In genomic region chr17:36973271-36973787, GRCm38 (mm10) we compare ENCODE assay signal across 29 mouse cellular contexts. TPM values are rescaled to one million over a fixed set of nuclear protein-coding genes. Genes with fewer than 3 reads are reported as not detected.
A peak's percentile ranks its signal among the peaks of the same experiment; 100 is the strongest.
DNase-seq lines count a peak whose midpoint lies in the region; TF ChIP-seq lines count a peak whose summit lies in the region.
"Had no signal": no experiment of that assay in that cellular context is flagged by ENCODE, and none has a peak within 500 bp of the region (broad histone marks: within the 10 kb centered on the region; RNA-seq: fewer than 3 reads in every experiment).

No protein-coding gene starts in this region.

- H3K4me3 ChIP-seq in ES-Bruce4 (ENCODE audit: low read depth, low read length) (no peak overlapping the region), ES-E14 (ENCODE audit: insufficient read depth in 1 of 2, low read depth in 1 of 2, low read length in 2 of 2, poor library complexity in 1 of 2, severe bottlenecking in 1 of 2) (no peak overlapping the region)
- H3K4me3 ChIP-seq: embryonic facial prominence, embryonic 13.5 days; embryonic facial prominence, embryonic 15.5 days; erythroblast, embryonic 14.5 days; forebrain, embryonic 10.5 days; forebrain, embryonic 13.5 days; forebrain, embryonic 15.5 days had no signal

- TF ChIP-seq EP300 in ES-Bruce4 (IDR thresholded peaks at IDR 0.05; ENCODE audit: insufficient read depth, low read depth, low read length): peak; percentile 96

- peak overlapping the region; percentile 99 for H3K27ac ChIP-seq in ES-Bruce4 (ENCODE audit: insufficient read depth, low read length)
- H3K27ac ChIP-seq in ES-E14 (ENCODE audit: insufficient read depth, low read depth, low read length, poor library complexity, severe bottlenecking): peak overlapping the region; percentile 100
- H3K27ac ChIP-seq: embryonic facial prominence, embryonic 13.5 days; embryonic facial prominence, embryonic 15.5 days; forebrain, embryonic 10.5 days; forebrain, embryonic 13.5 days; forebrain, embryonic 15.5 days had no signal

- H3K27me3 ChIP-seq in ES-Bruce4 (ENCODE audit: control insufficient read depth, insufficient read depth, low read length, poor library complexity, severe bottlenecking): no peaks in the 10 kb centered on the region
- H3K27me3 ChIP-seq: embryonic facial prominence, embryonic 13.5 days; embryonic facial prominence, embryonic 15.5 days; forebrain, embryonic 13.5 days; forebrain, embryonic 15.5 days had no signal

- H3K9me3 ChIP-seq in ES-Bruce4 (replicated peaks; ENCODE audit: control insufficient read depth, insufficient read depth, low read length, poor library complexity, severe bottlenecking) (no peaks in the 10 kb centered on the region), ES-E14 (ENCODE audit: control insufficient read depth, insufficient read depth, low read depth, low read length) (no peaks in the 10 kb centered on the region)
- H3K9me3 ChIP-seq: embryonic facial prominence, embryonic 13.5 days; embryonic facial prominence, embryonic 15.5 days; forebrain, embryonic 10.5 days; forebrain, embryonic 13.5 days; forebrain, embryonic 15.5 days had no signal

- TF ChIP-seq POLR2A in ES-Bruce4 (IDR thresholded peaks at IDR 0.05; ENCODE audit: insufficient read depth, low read length): no peak

- in situ Hi-C loops in ES-E14 (cut with MboI; ENCODE audit: low sequenced_read_pairs in 2 of 2, unreplicated experiment in 2 of 2): no loop called here

- no peak for TF ChIP-seq CTCF in ES-Bruce4 (IDR thresholded peaks at IDR 0.05; ENCODE audit: low read depth, low read length)

- DNase-seq in 3134 (ENCODE audit: extremely low read depth, insufficient read length, low spot score): peak; percentile 66
- DNase-seq in ES-E14 (ENCODE audit: low read depth, low spot score): peak; percentile 74
- DNase-seq in ZHBTc4 (ENCODE audit: low read depth, low spot score): peak; percentile 96
- DNase-seq in kidney, postnatal 10 days: no peak
- no peak for DNase-seq in adipocyte (ENCODE audit: low spot score)
- DNase-seq in retina, embryonic 14.5 days (ENCODE audit: low spot score): no peak
- DNase-seq: adrenal gland, postnatal 10 days; adrenal gland, postnatal 25 days; cerebellum, adult 11 months; cerebellum, adult 18-20 months; cerebellum, adult 8-10 months; cerebellum, adult 9-11 months; cerebellum, postnatal 14 days; cerebellum, postnatal 36 days; embryo, embryonic 11 days; forebrain, postnatal 0 days had no signal

- peak overlapping the region; percentile 79 for H3K9ac ChIP-seq in ES-Bruce4 (ENCODE audit: low read depth, poor library complexity, severe bottlenecking)
- peak overlapping the region; percentile 84; the same call in 1 of the 2 replicates for H3K9ac ChIP-seq in ES-E14 (ENCODE audit: insufficient read depth, low read depth, low read length, poor library complexity, severe bottlenecking)
- H3K9ac ChIP-seq: embryonic facial prominence, embryonic 13.5 days; embryonic facial prominence, embryonic 15.5 days; forebrain, embryonic 13.5 days; forebrain, embryonic 15.5 days; forebrain, postnatal 0 days had no signal

- H3K36me3 ChIP-seq in ES-Bruce4 (ENCODE audit: control insufficient read depth, insufficient read depth, low read length, poor library complexity, severe bottlenecking): peaks cover 7% of the 10 kb centered on the region
- H3K36me3 ChIP-seq in ES-E14 (ENCODE audit: control insufficient read depth, insufficient read depth, low read length, poor library complexity, severe bottlenecking): peaks cover 6% of the 10 kb centered on the region
- H3K36me3 ChIP-seq: embryonic facial prominence, embryonic 13.5 days; embryonic facial prominence, embryonic 15.5 days; forebrain, embryonic 10.5 days; forebrain, embryonic 15.5 days had no signal

- H3K4me1 ChIP-seq in ES-Bruce4 (ENCODE audit: control insufficient read depth, insufficient read depth, low read length) (peaks cover 8% of the 10 kb centered on the region), ES-E14 (ENCODE audit: control insufficient read depth in 2 of 2, insufficient read depth in 2 of 2, low read length in 2 of 2, poor library complexity in 1 of 2) (peaks cover 37 to 44% of the 10 kb centered on the region in 2 experiments)
- H3K4me1 ChIP-seq: embryonic facial prominence, embryonic 13.5 days; embryonic facial prominence, embryonic 15.5 days; forebrain, embryonic 10.5 days; forebrain, embryonic 13.5 days; forebrain, embryonic 15.5 days had no signal

TF ChIP-seq in ES-E14, 5 proteins besides CTCF, POLR2A, EP300 and RAD21:
- TF ChIP-seq MAFK (IDR thresholded peaks at IDR 0.05; ENCODE audit: insufficient read depth, low read depth, low read length): no peak
- TF ChIP-seq CHD2 (IDR thresholded peaks at IDR 0.05; ENCODE audit: low read depth, low read length): 0 out of 2 replicates have a peak, but pooled peaks have one; percentile 29
- peak; percentile 98 for TF ChIP-seq ZNF384 (IDR thresholded peaks at IDR 0.05; ENCODE audit: low read depth, low read length)
TF ChIP-seq in ES-E14: peak in this region for 2.

RNA-seq across cellular contexts. Expression of gene 2410137M14Rik, which starts 7.7 kb away (rescaled TPM):
- polyA plus RNA-seq in ES-Bruce4 (2011; ENCODE audit: insufficient read depth, insufficient read length, low read depth, missing spikeins): 2.9 and 4.7 TPM in 2 replicates
- total RNA-seq in ES-E14 (2012; rRNA removed): 14.8 and 16.9 TPM in 2 replicates
- total RNA-seq: adrenal gland, adult 18-20 months; adrenal gland, postnatal 10 days; adrenal gland, postnatal 25 days; adrenal gland, postnatal 4 days; common myeloid progenitor, adult 5-6 weeks; MEL had no signal
- polyA plus RNA-seq: C2C12; embryonic facial prominence, embryonic 11.5 days; embryonic facial prominence, embryonic 13.5 days; embryonic facial prominence, embryonic 15.5 days; erythroblast, embryonic 14.5 days; forebrain, embryonic 10.5 days; forebrain, embryonic 15.5 days had no signal

RNA-seq across cellular contexts. Expression of gene Znrd1as, which starts 14.9 kb away (rescaled TPM):
- polyA plus RNA-seq in ES-Bruce4 (2011; ENCODE audit: insufficient read depth, insufficient read length, low read depth, missing spikeins): 29.6 and 30.5 TPM in 2 replicates
- total RNA-seq in ES-E14 (2012; rRNA removed): 13.8 and 15.1 TPM in 2 replicates

RNA-seq across cellular contexts. Expression of gene Znrd1, which starts 15.0 kb away (rescaled TPM):
- polyA plus RNA-seq in ES-Bruce4 (2011; ENCODE audit: insufficient read depth, insufficient read length, low read depth, missing spikeins): 71.7 and 79.6 TPM in 2 replicates
- 74.5 and 81.0 TPM in 2 replicates for total RNA-seq in ES-E14 (2012; rRNA removed)

RNA-seq across cellular contexts. Expression of gene H2-M5, which starts 16.0 kb away (rescaled TPM):
- 12.6 and 13.2 TPM in 2 replicates for polyA plus RNA-seq in ES-Bruce4 (2011; ENCODE audit: insufficient read depth, insufficient read length, low read depth, missing spikeins)
- total RNA-seq in ES-E14 (2012; rRNA removed): 49.4 and 55.4 TPM in 2 replicates
- total RNA-seq: adrenal gland, adult 18-20 months; adrenal gland, postnatal 10 days; adrenal gland, postnatal 25 days; common myeloid progenitor, adult 5-6 weeks; MEL had no signal
- polyA plus RNA-seq: erythroblast, embryonic 14.5 days had no signal

RNA-seq across cellular contexts. Expression of gene Ppp1r11, which starts 21.8 kb away (rescaled TPM):
- polyA plus RNA-seq in ES-Bruce4 (2011; ENCODE audit: insufficient read depth, insufficient read length, low read depth, missing spikeins): 67.3 and 68.8 TPM in 2 replicates
- 76.4 and 108 TPM in 2 replicates for total RNA-seq in ES-E14 (2012; rRNA removed)

Comparison
In these comparisons a context has a peak if more than half of its experiments do, and no peak if none do; other contexts are left out.
1. DNase-seq: peak in 3134 (single experiment), ES-E14 (single experiment) and ZHBTc4 (single experiment); none in kidney, postnatal 10 days (single experiment), adipocyte (single experiment) and retina, embryonic 14.5 days (single experiment).